Mouse (Mus musculus): ENCODE measurements around the gene 3100002H09Rik.

- TF ChIP-seq POLR2AphosphoS5 (IDR thresholded peaks at IDR 0.05; ENCODE audit: borderline replicate concordance, low read depth, low read length) (no peak), ZMIZ1 (IDR thresholded peaks at IDR 0.05; ENCODE audit: low read depth, low read length) (no peak), GABPA (IDR thresholded peaks at IDR 0.05; ENCODE audit: low read depth, low read length) (no peak), POLR2A (IDR thresholded peaks at IDR 0.05; ENCODE audit: control insufficient read depth in 1 of 2, insufficient read depth in 1 of 2, low read depth in 1 of 2, low read length in 2 of 2, poor library complexity in 1 of 2) (no peak), CTCF (IDR thresholded peaks at IDR 0.05 in 2 of 3, conservative IDR thresholded peaks at IDR 0.05 in 1 of 3; ENCODE audit: control insufficient read depth in 1 of 3, insufficient read depth in 1 of 3, low read depth in 2 of 3, low read length in 3 of 3, poor library complexity in 1 of 3, severe bottlenecking in 1 of 3) (no peak), TCF12 (IDR thresholded peaks at IDR 0.05; ENCODE audit: low read depth, low read length) (no peak), EP300 (IDR thresholded peaks at IDR 0.05; ENCODE audit: low read depth in 1 of 2, low read length in 2 of 2) (no peak), MYB (IDR thresholded peaks at IDR 0.05; ENCODE audit: low read depth, low read length) (no peak), MAX (IDR thresholded peaks at IDR 0.05; ENCODE audit: low read length) (no peak), USF2 (IDR thresholded peaks at IDR 0.05; ENCODE audit: borderline replicate concordance in 1 of 2, insufficient read depth in 1 of 2, low read depth in 1 of 2, low read length in 2 of 2) (no peak), SMC3 (IDR thresholded peaks at IDR 0.05; ENCODE audit: low read depth, low read length) (no peak)
Measured at GRCm38 (mm10) chr4:124575269-124575954, 35.2 kb downstream of the 3100002H09Rik start.

All from MEL (cell line).